Mouse (Mus musculus): ENCODE data around the gene Hsf2. TPM values are rescaled to one million over a fixed set of nuclear protein-coding genes. Genes with fewer than 3 reads are reported as not detected.
A peak's percentile ranks its signal among the peaks of the same experiment; 100 is the strongest.
"Not testable (repeated sequence)": the region's sequence is repeated elsewhere in the genome, so short reads cannot be mapped to it uniquely, and the experiment has no call there.

The Hsf2 gene
- 25.2 and 27.2 TPM in 2 replicates for polyA plus RNA-seq (2016; fragmentation: Nextera tagmentation; extraction: Ambion mirVana)

DNA sequence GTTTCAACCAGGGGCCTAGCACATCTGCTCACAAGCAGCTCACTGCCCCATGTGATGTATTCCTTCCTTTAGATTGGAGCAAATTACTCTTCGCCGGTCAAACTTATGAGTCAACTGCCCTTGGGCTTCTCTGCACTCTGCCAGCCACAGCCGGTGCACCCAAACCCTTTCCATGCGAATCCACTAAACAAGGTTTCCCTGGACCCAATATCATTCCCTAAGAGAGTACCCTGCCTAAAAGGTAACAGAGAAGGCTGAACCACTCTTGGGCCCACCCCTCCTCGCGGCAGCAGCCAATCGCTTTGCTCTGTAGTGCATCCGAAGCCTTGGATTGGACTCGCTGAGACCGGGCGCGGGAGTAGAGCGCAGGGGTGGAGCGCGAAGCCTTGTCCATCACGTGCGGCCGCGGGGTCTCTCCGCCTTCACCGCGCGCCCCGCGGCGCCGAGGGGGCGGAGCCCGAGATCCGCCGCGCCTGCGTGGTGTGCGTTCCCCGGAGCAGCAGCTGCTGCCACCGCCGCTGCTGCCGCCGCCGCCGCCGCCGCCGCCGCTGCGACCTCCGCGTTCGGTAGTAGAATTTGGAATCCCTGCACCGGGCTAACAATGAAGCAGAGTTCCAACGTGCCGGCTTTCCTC, at the start of gene Hsf2:
TSS of gene Hsf2 (plus strand) at position 478 of the 634 bp plus-strand sequence.
- WGBS: 1% methylated on average over 44 of the region's 52 CpGs
- peak within 1 kb of the TSS; percentile 98 for H3K27ac ChIP-seq
- peak within 1 kb of the TSS; percentile 94 for H3K4me3 ChIP-seq
- DNase-seq (ENCODE audit: low spot score): peak; percentile 98
- peaks cover 4% of the 10 kb centered on the region for H3K4me1 ChIP-seq
- H3K27me3 ChIP-seq (ENCODE audit: insufficient read depth, poor library complexity, severe bottlenecking): no peaks in the 10 kb centered on the region
- H3K36me3 ChIP-seq: no peaks in the 10 kb centered on the region
- no peaks in the 10 kb centered on the region for H3K9me3 ChIP-seq

- Histone ChIP-seq H3K4me3 (no peak overlapping the region), H3K27ac (no peak overlapping the region), H3K4me1 (no peaks in the 10 kb centered on the region), H3K9me3 (no peaks in the 10 kb centered on the region), H3K27me3 (ENCODE audit: insufficient read depth, poor library complexity, severe bottlenecking) (no peaks in the 10 kb centered on the region), H3K36me3 (no peaks in the 10 kb centered on the region)
- 76% methylated on average over 2 of the region's 2 CpGs for WGBS
- DNase-seq (ENCODE audit: low spot score): no peak
These were observed 48.3 kb upstream of the Hsf2 start for GRCm38 (mm10) chr10:57437898-57438297.

DNA sequence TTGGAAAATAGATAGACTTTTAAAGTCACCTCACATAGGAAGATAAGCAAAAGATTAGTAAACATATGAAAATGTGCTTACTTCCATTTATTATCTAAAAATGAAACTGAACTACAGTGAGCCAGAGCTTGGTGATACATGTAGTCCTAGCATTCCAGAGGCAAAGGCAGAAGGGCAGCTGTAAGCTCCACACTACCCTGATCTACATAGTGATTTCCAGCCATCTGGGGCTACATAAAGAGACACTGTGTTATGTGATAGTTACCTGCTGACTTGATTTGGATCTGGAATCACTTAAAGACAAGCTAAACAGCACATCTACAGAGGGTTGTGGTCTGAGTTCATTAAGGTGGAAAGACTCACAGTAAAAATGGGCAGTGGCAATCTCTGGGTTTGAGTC, 45.1 kb upstream of the Hsf2 start:
- Histone ChIP-seq H3K4me1 (no peaks in the 10 kb centered on the region), H3K27me3 (ENCODE audit: insufficient read depth, poor library complexity, severe bottlenecking) (no peaks in the 10 kb centered on the region), H3K4me3 (no peak overlapping the region), H3K9me3 (no peaks in the 10 kb centered on the region), H3K36me3 (no peaks in the 10 kb centered on the region), H3K27ac (no peak overlapping the region)
- no peak for DNase-seq (ENCODE audit: low spot score)

DNA sequence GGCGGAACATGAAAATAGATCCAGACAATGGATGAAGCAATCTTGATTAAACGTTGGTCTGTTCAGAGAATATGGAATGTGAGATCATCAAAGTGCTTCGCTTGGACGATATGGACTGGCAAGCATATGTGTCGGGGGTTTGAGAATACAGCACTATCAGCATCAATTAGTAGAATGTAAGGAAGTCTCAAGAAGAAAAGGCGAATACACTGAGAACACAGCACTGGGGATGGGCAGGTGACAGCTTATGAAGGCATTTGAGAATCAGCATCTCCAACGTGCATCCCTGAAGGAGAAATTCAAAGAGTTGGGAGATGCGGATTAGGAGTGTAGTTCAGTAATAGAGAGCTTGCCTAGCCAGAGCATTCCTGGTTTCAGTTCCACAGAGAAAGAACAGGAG, 41.8 kb upstream of the Hsf2 start:
- 66% methylated on average over 8 of the region's 8 CpGs for WGBS
- H3K27ac ChIP-seq: no peak overlapping the region
- no peak overlapping the region for H3K4me3 ChIP-seq
- H3K36me3 ChIP-seq: no peaks in the 10 kb centered on the region
- H3K9me3 ChIP-seq: no peaks in the 10 kb centered on the region
- no peaks in the 10 kb centered on the region for H3K27me3 ChIP-seq (ENCODE audit: insufficient read depth, poor library complexity, severe bottlenecking)
- H3K4me1 ChIP-seq: no peaks in the 10 kb centered on the region
- DNase-seq (ENCODE audit: low spot score): no peak

DNA sequence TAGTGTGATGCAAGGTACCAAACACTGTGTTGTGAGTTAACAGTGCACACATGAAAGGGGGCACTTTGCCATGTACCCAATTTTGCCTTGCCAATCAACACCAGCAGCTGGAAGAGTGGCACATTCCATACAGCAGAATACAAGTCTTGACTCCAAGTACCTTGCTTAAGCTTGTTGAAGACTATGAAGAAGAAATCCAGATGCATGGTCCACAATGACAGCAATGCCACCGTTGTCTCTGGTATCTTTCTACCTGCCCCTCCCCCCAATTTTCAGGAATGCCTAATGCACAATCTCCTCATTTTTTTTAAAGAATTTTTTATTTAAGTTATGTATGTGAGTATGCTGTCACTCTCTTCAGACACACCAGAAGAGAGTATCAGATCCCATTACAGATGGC, 40.5 kb upstream of the Hsf2 start:
- H3K4me1 ChIP-seq: no peaks in the 10 kb centered on the region
- H3K9me3 ChIP-seq: no peaks in the 10 kb centered on the region
- no peak overlapping the region for H3K4me3 ChIP-seq
- H3K27me3 ChIP-seq (ENCODE audit: insufficient read depth, poor library complexity, severe bottlenecking): no peaks in the 10 kb centered on the region
- H3K27ac ChIP-seq: no peak overlapping the region
- H3K36me3 ChIP-seq: no peaks in the 10 kb centered on the region
- DNase-seq (ENCODE audit: low spot score): no peak
- 78% methylated on average over 1 of the region's 1 CpGs for WGBS

- no peaks in the 10 kb centered on the region for H3K27me3 ChIP-seq (ENCODE audit: insufficient read depth, poor library complexity, severe bottlenecking)
- H3K4me3 ChIP-seq: no peak overlapping the region
- H3K9me3 ChIP-seq: no peaks in the 10 kb centered on the region
These were observed 38.5 kb upstream of the Hsf2 start for GRCm38 (mm10) chr10:57447657-57448050.

GRCm38 (mm10) chr10:57448051-57448716, 38.0 kb upstream of the Hsf2 start:
- no peak for DNase-seq (ENCODE audit: low spot score)
- Histone ChIP-seq H3K9me3 (no peaks in the 10 kb centered on the region), H3K36me3 (no peaks in the 10 kb centered on the region), H3K27ac (no peak overlapping the region), H3K27me3 (ENCODE audit: insufficient read depth, poor library complexity, severe bottlenecking) (no peaks in the 10 kb centered on the region), H3K4me3 (peak overlapping the region; percentile 48), H3K4me1 (no peaks in the 10 kb centered on the region)
- WGBS: 6% methylated on average over 19 of the region's 19 CpGs

More at GRCm38 (mm10) chr10:57447657-57448050, 38.5 kb upstream of the Hsf2 start:
- DNase-seq (ENCODE audit: low spot score): no peak
- Histone ChIP-seq H3K36me3 (no peaks in the 10 kb centered on the region), H3K27ac (no peak overlapping the region), H3K4me1 (no peaks in the 10 kb centered on the region)

- 29% methylated on average over 10 of the region's 10 CpGs for WGBS
- not testable (repeated sequence) for DNase-seq (ENCODE audit: low spot score); H3K27me3 ChIP-seq (ENCODE audit: insufficient read depth, poor library complexity, severe bottlenecking); H3K4me3 ChIP-seq; H3K4me1 ChIP-seq; H3K36me3 ChIP-seq; H3K27ac ChIP-seq; H3K9me3 ChIP-seq
These were observed 22.9 kb upstream of the Hsf2 start for GRCm38 (mm10) chr10:57463298-57463697.

GRCm38 (mm10) chr10:57465768-57466167, 20.4 kb upstream of the Hsf2 start:
- Histone ChIP-seq H3K4me3 (no peak overlapping the region), H3K4me1 (no peaks in the 10 kb centered on the region), H3K36me3 (no peaks in the 10 kb centered on the region), H3K9me3 (no peaks in the 10 kb centered on the region), H3K27ac (no peak overlapping the region), H3K27me3 (ENCODE audit: insufficient read depth, poor library complexity, severe bottlenecking) (no peaks in the 10 kb centered on the region)
- no peak for DNase-seq (ENCODE audit: low spot score)

DNA sequence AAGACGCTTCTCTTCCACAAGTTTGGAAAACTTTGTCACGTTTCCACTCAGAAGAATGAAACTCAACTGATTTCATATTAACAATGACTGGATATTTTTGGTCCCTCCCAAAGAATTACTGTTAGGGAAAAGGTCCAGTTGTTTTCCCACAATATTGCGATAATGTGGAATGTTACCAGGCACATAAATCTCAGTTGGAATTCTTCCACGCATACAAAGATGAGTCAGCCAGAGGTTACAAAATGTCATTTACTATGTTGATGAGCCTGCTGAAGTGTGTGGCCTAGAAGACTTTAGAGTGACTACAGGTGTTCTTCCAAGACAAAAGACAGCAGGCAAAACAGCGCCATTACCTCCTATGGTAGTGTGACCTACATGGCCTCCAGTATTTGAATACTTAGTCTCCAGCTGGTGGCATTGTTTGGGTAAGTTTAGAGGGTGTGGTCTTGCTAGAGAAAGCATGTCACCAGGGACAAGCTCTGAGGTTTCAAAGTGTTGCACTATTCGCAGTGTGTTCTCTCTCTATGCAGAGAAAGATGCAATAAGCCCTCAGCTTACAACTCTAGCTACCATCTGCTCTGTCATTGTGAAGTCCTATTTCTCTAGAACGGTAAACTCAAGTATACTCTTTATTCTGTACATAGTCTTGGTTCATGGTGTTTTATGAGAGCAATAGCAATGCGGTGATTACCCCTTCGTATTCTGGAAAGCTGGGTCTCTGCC, 8.9 kb upstream of the Hsf2 start:
- Histone ChIP-seq H3K4me3 (no peak overlapping the region), H3K9me3 (no peaks in the 10 kb centered on the region), H3K36me3 (no peaks in the 10 kb centered on the region), H3K27me3 (ENCODE audit: insufficient read depth, poor library complexity, severe bottlenecking) (no peaks in the 10 kb centered on the region), H3K4me1 (no peaks in the 10 kb centered on the region), H3K27ac (no peak overlapping the region)
- 83% methylated on average over 9 of the region's 9 CpGs for WGBS
- DNase-seq (ENCODE audit: low spot score): no peak

DNA sequence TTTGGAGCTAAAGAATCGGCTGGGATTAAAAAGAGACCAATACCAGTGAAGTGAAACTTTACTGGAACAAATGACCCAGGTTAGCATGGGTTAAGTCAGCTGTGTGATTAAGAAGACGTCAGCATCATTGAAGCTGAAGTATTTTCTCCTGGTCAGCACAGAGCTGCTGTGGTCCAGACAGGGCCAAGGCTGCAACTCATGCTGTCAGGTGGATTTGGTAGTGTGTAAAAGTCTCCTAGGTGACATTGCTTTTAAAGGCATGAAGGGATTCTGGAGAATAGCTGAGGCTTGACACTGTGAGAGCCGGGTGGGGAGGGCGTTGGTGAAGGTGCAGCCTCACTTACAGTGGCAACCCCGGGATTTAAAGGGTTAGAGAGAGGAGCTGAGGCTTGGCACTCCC, 4.5 kb upstream of the Hsf2 start:
- no peak overlapping the region for H3K27ac ChIP-seq

DNA sequence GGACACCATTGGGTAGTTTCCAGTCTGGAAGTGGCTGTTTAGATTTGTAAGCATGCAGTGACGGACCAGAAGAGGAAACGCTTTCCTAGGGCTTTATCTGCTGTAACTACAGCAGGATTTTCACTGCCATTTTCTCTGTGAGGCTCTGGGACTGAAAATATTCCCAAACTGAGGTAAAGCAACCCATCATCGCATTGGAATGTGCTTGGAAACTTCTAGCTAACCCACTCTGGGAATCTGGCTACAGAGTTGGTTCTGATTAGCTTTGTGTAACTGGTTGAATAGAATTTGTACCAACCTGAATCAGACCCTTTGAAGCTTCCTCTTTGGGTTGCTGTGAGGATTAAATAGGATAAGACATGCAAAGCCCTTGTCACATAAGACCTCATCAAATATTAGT, 1.4 kb upstream of the Hsf2 start:
- H3K4me3 ChIP-seq: no peak overlapping the region
- no peak for DNase-seq (ENCODE audit: low spot score)
- no peaks in the 10 kb centered on the region for H3K36me3 ChIP-seq
- no peaks in the 10 kb centered on the region for H3K9me3 ChIP-seq
- H3K4me1 ChIP-seq: peaks cover 1% of the 10 kb centered on the region
- H3K27ac ChIP-seq: no peak overlapping the region
- H3K27me3 ChIP-seq (ENCODE audit: insufficient read depth, poor library complexity, severe bottlenecking): no peaks in the 10 kb centered on the region
- WGBS: 66% methylated on average over 3 of the region's 3 CpGs

More for the DNA sequence above, 4.5 kb upstream of the Hsf2 start:
- Histone ChIP-seq H3K4me3 (no peak overlapping the region), H3K27me3 (ENCODE audit: insufficient read depth, poor library complexity, severe bottlenecking) (no peaks in the 10 kb centered on the region), H3K9me3 (no peaks in the 10 kb centered on the region), H3K36me3 (no peaks in the 10 kb centered on the region), H3K4me1 (no peaks in the 10 kb centered on the region)
- 46% methylated on average over 5 of the region's 5 CpGs for WGBS
- no peak for DNase-seq (ENCODE audit: low spot score)

GRCm38 (mm10) chr10:57486542-57487071, 422 bp downstream of the Hsf2 start:
- Histone ChIP-seq H3K27ac (peak overlapping the region; percentile 98), H3K4me3 (peak overlapping the region; percentile 94), H3K4me1 (peaks cover 4% of the 10 kb centered on the region), H3K36me3 (no peaks in the 10 kb centered on the region; the same call in 1 of the 2 replicates), H3K9me3 (no peaks in the 10 kb centered on the region), H3K27me3 (ENCODE audit: insufficient read depth, poor library complexity, severe bottlenecking) (no peaks in the 10 kb centered on the region)
- under 1% methylated on average over 65 of the region's 65 CpGs for WGBS
- DNase-seq (ENCODE audit: low spot score): peak; percentile 75
